Mouse (Mus musculus): ENCODE data around the gene Mogs. TPM values are rescaled to one million over a fixed set of nuclear protein-coding genes. Genes with fewer than 3 reads are reported as not detected.
A peak's percentile ranks its signal among the peaks of the same experiment; 100 is the strongest.

Mogs gene
- polyA plus RNA-seq, 1 experiment from 2014 or later, result 6.8 TPM

GRCm38 (mm10) chr6:83104158-83104557, 11.1 kb upstream of the Mogs start:
- no peak overlapping the region for H3K4me2 ChIP-seq (ENCODE audit: low read depth, low read length)
- no peaks in the 10 kb centered on the region for H3K9me3 ChIP-seq (replicated peaks; ENCODE audit: control insufficient read depth, low read length)
- 64% methylated on average over 4 of the region's 4 CpGs for WGBS (ENCODE audit: insufficient replicate concordance)
- H3K27ac ChIP-seq (ENCODE audit: low read length), result no peak overlapping the region
- H3K4me3 ChIP-seq (ENCODE audit: low read depth, low read length), result no peak overlapping the region
- peaks cover 32% of the 10 kb centered on the region for H3K4me1 ChIP-seq (ENCODE audit: control insufficient read depth, low read depth, low read length)
- no peak overlapping the region for H3K9ac ChIP-seq (ENCODE audit: low read depth, low read length)
- H3K36me3 ChIP-seq (ENCODE audit: control insufficient read depth, insufficient read depth), result no peaks in the 10 kb centered on the region
- H3K27me3 ChIP-seq (ENCODE audit: control insufficient read depth, insufficient read depth, low read depth, low read length), result no peaks in the 10 kb centered on the region; the same call in 1 of the 2 replicates
- ATAC-seq (ENCODE audit: low read depth), result no peak

GRCm38 (mm10) chr6:83107566-83108400, 7.5 kb upstream of the Mogs start:
- H3K9ac ChIP-seq (ENCODE audit: low read depth, low read length), result peak overlapping the region; percentile 90
- H3K27me3 ChIP-seq (ENCODE audit: control insufficient read depth, insufficient read depth, low read depth, low read length), result no peaks in the 10 kb centered on the region
- peak overlapping the region; percentile 73 for H3K4me3 ChIP-seq (ENCODE audit: low read depth, low read length)
- WGBS (ENCODE audit: insufficient replicate concordance), result 30% methylated on average over 13 of the region's 13 CpGs
- H3K4me2 ChIP-seq (ENCODE audit: low read depth, low read length), result peak overlapping the region; percentile 75
- H3K4me1 ChIP-seq (ENCODE audit: control insufficient read depth, low read depth, low read length), result peaks cover 33% of the 10 kb centered on the region
- H3K36me3 ChIP-seq (ENCODE audit: control insufficient read depth, insufficient read depth), result no peaks in the 10 kb centered on the region
- no peaks in the 10 kb centered on the region for H3K9me3 ChIP-seq (replicated peaks; ENCODE audit: control insufficient read depth, low read length)
- ATAC-seq (ENCODE audit: low read depth), result peak; percentile 28; the same call in 1 of the 2 replicates
- H3K27ac ChIP-seq (ENCODE audit: low read length), result peak overlapping the region; percentile 80

GRCm38 (mm10) chr6:83108762-83109668, 6.3 kb upstream of the Mogs start, which contains the start of gene Mrpl53:
Mrpl53 (plus strand) TSS chr6:83109040.
- under 1% methylated on average over 76 of the region's 76 CpGs for WGBS (ENCODE audit: insufficient replicate concordance)
- ATAC-seq (ENCODE audit: low read depth), result peak; percentile 80
- H3K4me1 ChIP-seq (ENCODE audit: control insufficient read depth, low read depth, low read length), result peaks cover 29% of the 10 kb centered on the region
- H3K27ac ChIP-seq (ENCODE audit: low read length), result peak within 1 kb of the TSS; percentile 80
- H3K4me2 ChIP-seq (ENCODE audit: low read depth, low read length), result peak within 1 kb of the TSS; percentile 75
- H3K36me3 ChIP-seq (ENCODE audit: control insufficient read depth, insufficient read depth), result no peaks in the 10 kb centered on the region
- no peaks in the 10 kb centered on the region for H3K27me3 ChIP-seq (ENCODE audit: control insufficient read depth, insufficient read depth, low read depth, low read length)
- H3K9ac ChIP-seq (ENCODE audit: low read depth, low read length), result peak within 1 kb of the TSS; percentile 90
- H3K4me3 ChIP-seq (ENCODE audit: low read depth, low read length), result peak within 1 kb of the TSS; percentile 73
- H3K9me3 ChIP-seq (replicated peaks; ENCODE audit: control insufficient read depth, low read length), result no peaks in the 10 kb centered on the region

GRCm38 (mm10) chr6:83111510-83112136, 3.7 kb upstream of the Mogs start:
- Histone ChIP-seq H3K4me3 (ENCODE audit: low read depth, low read length) (no peak overlapping the region), H3K27ac (ENCODE audit: low read length) (no peak overlapping the region), H3K36me3 (ENCODE audit: control insufficient read depth, insufficient read depth) (no peaks in the 10 kb centered on the region), H3K9me3 (replicated peaks; ENCODE audit: control insufficient read depth, low read length) (no peaks in the 10 kb centered on the region), H3K4me1 (ENCODE audit: control insufficient read depth, low read depth, low read length) (peaks cover 47% of the 10 kb centered on the region), H3K27me3 (ENCODE audit: control insufficient read depth, insufficient read depth, low read depth, low read length) (no peaks in the 10 kb centered on the region), H3K9ac (ENCODE audit: low read depth, low read length) (no peak overlapping the region), H3K4me2 (ENCODE audit: low read depth, low read length) (no peak overlapping the region)
- no peak for ATAC-seq (ENCODE audit: low read depth)
- 57% methylated on average over 4 of the region's 4 CpGs for WGBS (ENCODE audit: insufficient replicate concordance)

- WGBS (ENCODE audit: insufficient replicate concordance), result under 1% methylated on average over 48 of the region's 48 CpGs
- Histone ChIP-seq H3K4me2 (ENCODE audit: low read depth, low read length) (peak overlapping the region; percentile 99), H3K36me3 (ENCODE audit: control insufficient read depth, insufficient read depth) (peaks cover 8% of the 10 kb centered on the region; the same call in 1 of the 2 replicates), H3K9me3 (replicated peaks; ENCODE audit: control insufficient read depth, low read length) (no peaks in the 10 kb centered on the region), H3K4me1 (ENCODE audit: control insufficient read depth, low read depth, low read length) (peaks cover 46% of the 10 kb centered on the region), H3K4me3 (ENCODE audit: low read depth, low read length) (peak overlapping the region; percentile 82), H3K9ac (ENCODE audit: low read depth, low read length) (peak overlapping the region; percentile 86), H3K27ac (ENCODE audit: low read length) (peak overlapping the region; percentile 93), H3K27me3 (ENCODE audit: control insufficient read depth, insufficient read depth, low read depth, low read length) (no peaks in the 10 kb centered on the region)
- no peak; the same call in 1 of the 2 replicates for ATAC-seq (ENCODE audit: low read depth)
These were observed 531 bp downstream of the Mogs start for GRCm38 (mm10) chr6:83115682-83116372.

GRCm38 (mm10) chr6:83116373-83117164, 1.3 kb downstream of the Mogs start:
- WGBS (ENCODE audit: insufficient replicate concordance), result 66% methylated on average over 11 of the region's 11 CpGs
- peak overlapping the region; percentile 93; the same call in 1 of the 2 replicates for H3K27ac ChIP-seq (ENCODE audit: low read length)
- peaks cover 41% of the 10 kb centered on the region for H3K4me1 ChIP-seq (ENCODE audit: control insufficient read depth, low read depth, low read length)
- peak overlapping the region; percentile 99 for H3K4me2 ChIP-seq (ENCODE audit: low read depth, low read length)
- ATAC-seq (ENCODE audit: low read depth), result no peak
- H3K27me3 ChIP-seq (ENCODE audit: control insufficient read depth, insufficient read depth, low read depth, low read length), result no peaks in the 10 kb centered on the region
- H3K9me3 ChIP-seq (replicated peaks; ENCODE audit: control insufficient read depth, low read length), result no peaks in the 10 kb centered on the region
- peak overlapping the region; percentile 82 for H3K4me3 ChIP-seq (ENCODE audit: low read depth, low read length)
- peak overlapping the region; percentile 86 for H3K9ac ChIP-seq (ENCODE audit: low read depth, low read length)
- H3K36me3 ChIP-seq (ENCODE audit: control insufficient read depth, insufficient read depth), result peaks cover 8% of the 10 kb centered on the region; the same call in 1 of the 2 replicates

- ATAC-seq (ENCODE audit: low read depth), result no peak
- no peak overlapping the region for H3K4me2 ChIP-seq (ENCODE audit: low read depth, low read length)
- H3K36me3 ChIP-seq (ENCODE audit: control insufficient read depth, insufficient read depth), result peaks cover 8% of the 10 kb centered on the region; the same call in 1 of the 2 replicates
- 75% methylated on average over 4 of the region's 4 CpGs for WGBS (ENCODE audit: insufficient replicate concordance)
- no peak overlapping the region for H3K4me3 ChIP-seq (ENCODE audit: low read depth, low read length)
- H3K4me1 ChIP-seq (ENCODE audit: control insufficient read depth, low read depth, low read length), result peaks cover 40% of the 10 kb centered on the region
- H3K9ac ChIP-seq (ENCODE audit: low read depth, low read length), result no peak overlapping the region
- no peaks in the 10 kb centered on the region for H3K27me3 ChIP-seq (ENCODE audit: control insufficient read depth, insufficient read depth, low read depth, low read length)
- no peak overlapping the region for H3K27ac ChIP-seq (ENCODE audit: low read length)
- no peaks in the 10 kb centered on the region for H3K9me3 ChIP-seq (replicated peaks; ENCODE audit: control insufficient read depth, low read length)
These were observed 1.8 kb downstream of the Mogs start for GRCm38 (mm10) chr6:83117165-83117438.

- Histone ChIP-seq H3K4me1 (ENCODE audit: control insufficient read depth, low read depth, low read length) (peaks cover 46% of the 10 kb centered on the region), H3K9me3 (replicated peaks; ENCODE audit: control insufficient read depth, low read length) (no peaks in the 10 kb centered on the region), H3K4me2 (ENCODE audit: low read depth, low read length) (no peak overlapping the region), H3K27me3 (ENCODE audit: control insufficient read depth, insufficient read depth, low read depth, low read length) (no peaks in the 10 kb centered on the region), H3K4me3 (ENCODE audit: low read depth, low read length) (no peak overlapping the region), H3K36me3 (ENCODE audit: control insufficient read depth, insufficient read depth) (peaks cover 8% of the 10 kb centered on the region; the same call in 1 of the 2 replicates), H3K9ac (ENCODE audit: low read depth, low read length) (no peak overlapping the region), H3K27ac (ENCODE audit: low read length) (no peak overlapping the region)
- WGBS (ENCODE audit: insufficient replicate concordance), result 84% methylated on average over 13 of the region's 13 CpGs
- no peak for ATAC-seq (ENCODE audit: low read depth)
These were observed 2.3 kb downstream of the Mogs start for GRCm38 (mm10) chr6:83117616-83118015.
